Mouse (Mus musculus) heart, postnatal 0 days (tissue): Measurements from ENCODE around the gene Eef2k.

Experiments
- CTCF ChIP-seq: IDR thresholded peaks from 2 replicates; pipeline ENCODE4 v1.5.1; 2016; ENCODE audit warnings: antibody characterized with exemption, control low read depth, low read depth
- EP300 ChIP-seq: IDR thresholded peaks from 2 replicates; pipeline ENCODE4 v1.6.1; 2016; ENCODE audit warnings: antibody characterized with exemption, low read depth

DNA sequence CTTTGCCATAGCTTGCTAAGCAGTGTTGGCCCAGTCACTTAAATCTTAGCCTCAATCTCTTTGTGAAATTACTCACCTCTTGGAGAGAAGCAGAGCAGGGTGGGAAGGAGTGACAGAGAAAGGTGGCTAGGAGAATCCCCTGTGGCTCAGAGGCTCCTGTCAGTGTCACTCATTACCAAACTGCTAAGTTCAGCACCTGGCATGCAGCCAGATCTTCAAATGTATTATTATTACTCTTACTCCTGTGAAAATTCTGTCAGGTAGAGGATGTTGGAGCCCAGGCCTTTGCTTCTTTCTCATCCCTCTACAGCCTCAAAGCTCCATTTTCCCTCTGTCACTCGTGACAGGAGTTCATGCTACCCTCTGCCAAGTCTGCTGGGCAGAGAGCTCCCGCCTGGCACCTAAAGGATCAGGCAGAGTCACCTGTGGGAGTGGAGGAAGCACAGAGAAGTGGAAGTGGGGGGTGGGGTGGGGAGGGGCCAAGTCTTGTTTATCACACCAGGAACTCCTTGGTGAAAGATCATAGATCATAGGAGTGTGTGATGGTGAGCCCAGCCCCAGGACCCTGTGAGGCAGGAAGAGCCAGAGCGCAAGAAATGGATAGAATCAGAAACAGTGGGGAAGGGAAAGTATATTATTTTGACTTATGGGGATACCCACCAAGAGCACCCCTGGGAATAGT is 6.3 kb downstream of the Eef2k start:
- TF ChIP-seq CTCF = no peak
- TF ChIP-seq EP300 = no peak
